Comparison of ENCODE assay signal across 8 mouse cellular contexts in genomic region chr4:53714051-53714814, GRCm38 (mm10). TPM values are rescaled to one million over a fixed set of nuclear protein-coding genes. Genes with fewer than 3 reads are reported as not detected.
DNase-seq lines count a peak whose midpoint lies in the region; ATAC-seq and TF ChIP-seq lines count a peak whose summit lies in the region.

No protein-coding gene starts in this region.

- peak; percentile 74 for ATAC-seq in embryonic facial prominence, embryonic 13.5 days (ENCODE audit: insufficient number of reproducible peaks, insufficient read depth, low FRiP score, low TSS enrichment, low read depth)
- ATAC-seq in limb, embryonic 12.5 days (ENCODE audit: insufficient number of reproducible peaks, insufficient read depth, low FRiP score, low TSS enrichment, low read depth), result peak; percentile 93
- ATAC-seq in midbrain, embryonic 15.5 days (replicated peaks), result peak; percentile 96

- TF ChIP-seq CTCF in kidney, adult 2 months (conservative IDR thresholded peaks at IDR 0.05; ENCODE audit: insufficient read depth, insufficient read length, low read depth, low read length), result no peak
- no peak for TF ChIP-seq CTCF in spleen, adult 2 months (IDR thresholded peaks at IDR 0.05; ENCODE audit: extremely low read depth, insufficient read depth, insufficient read length, insufficient replicate concordance)

- DNase-seq in 3134 (ENCODE audit: extremely low read depth, insufficient read length, low spot score), result peak; percentile 93
- peak; percentile 90 to 94 for DNase-seq in adrenal gland, postnatal 36 days
- peak; percentile 91 to 93 for DNase-seq in heart, adult 18-20 months
- DNase-seq in kidney, adult 2 months, result peak; percentile 94
- DNase-seq in spleen, adult 2 months (ENCODE audit: low read depth in 1 of 2, low spot score in 2 of 2), result peak; percentile 78 to 86

- H3K27ac ChIP-seq in embryonic facial prominence, embryonic 13.5 days, result peak overlapping the region; percentile 80
- H3K27ac ChIP-seq in kidney, adult 2 months (ENCODE audit: insufficient read depth, low read depth, low read length), result peak overlapping the region; percentile 83
- H3K27ac ChIP-seq in limb, embryonic 12.5 days, result peak overlapping the region; percentile 88
- H3K27ac ChIP-seq in midbrain, embryonic 15.5 days, result peak overlapping the region; percentile 89
- H3K27ac ChIP-seq in spleen, adult 2 months (ENCODE audit: insufficient read depth, low read length), result peak overlapping the region; percentile 71

- H3K4me3 ChIP-seq in embryonic facial prominence, embryonic 13.5 days, result peak overlapping the region; percentile 84
- H3K4me3 ChIP-seq in kidney, adult 2 months (ENCODE audit: insufficient read depth, low read depth, low read length), result peak overlapping the region; percentile 69
- peak overlapping the region; percentile 79 for H3K4me3 ChIP-seq in limb, embryonic 12.5 days (replicated peaks)
- H3K4me3 ChIP-seq in midbrain, embryonic 15.5 days, result peak overlapping the region; percentile 75
- H3K4me3 ChIP-seq in spleen, adult 2 months (ENCODE audit: extremely low read depth, insufficient read depth, insufficient read length), result peak overlapping the region; percentile 94

- peak overlapping the region; percentile 87 for H3K9ac ChIP-seq in embryonic facial prominence, embryonic 13.5 days
- peak overlapping the region; percentile 85 for H3K9ac ChIP-seq in limb, embryonic 12.5 days (replicated peaks)
- peak overlapping the region; percentile 81 for H3K9ac ChIP-seq in midbrain, embryonic 15.5 days

- 8% methylated on average over 58 of the region's 58 CpGs for WGBS in embryonic facial prominence, embryonic 13.5 days
- WGBS in kidney, adult 2 months, result 14% methylated on average over 58 of the region's 58 CpGs
- WGBS in limb, embryonic 12.5 days, result 5% methylated on average over 58 of the region's 58 CpGs
- 8% methylated on average over 58 of the region's 58 CpGs for WGBS in midbrain, embryonic 15.5 days
- 10% methylated on average over 58 of the region's 58 CpGs for WGBS in spleen, adult 2 months

- TF ChIP-seq POLR2A in kidney, adult 2 months (IDR thresholded peaks at IDR 0.05; ENCODE audit: low read depth, low read length), result peak; percentile 29
- TF ChIP-seq POLR2A in spleen, adult 2 months (IDR thresholded peaks at IDR 0.05; ENCODE audit: low read depth, low read length), result no peak; the same call in 1 of the 2 replicates

- H3K9me3 ChIP-seq in embryonic facial prominence, embryonic 13.5 days, result no peaks in the 10 kb centered on the region
- H3K9me3 ChIP-seq in limb, embryonic 12.5 days, result no peaks in the 10 kb centered on the region
- no peaks in the 10 kb centered on the region for H3K9me3 ChIP-seq in midbrain, embryonic 15.5 days

- peak overlapping the region; percentile 85 for H3K4me2 ChIP-seq in embryonic facial prominence, embryonic 13.5 days
- peak overlapping the region; percentile 78 for H3K4me2 ChIP-seq in limb, embryonic 12.5 days
- peak overlapping the region; percentile 71 for H3K4me2 ChIP-seq in midbrain, embryonic 15.5 days

- H3K27me3 ChIP-seq in embryonic facial prominence, embryonic 13.5 days, result no peaks in the 10 kb centered on the region
- H3K27me3 ChIP-seq in kidney, adult 2 months (replicated peaks; ENCODE audit: control insufficient read depth, insufficient read depth, low read length), result no peaks in the 10 kb centered on the region
- H3K27me3 ChIP-seq in limb, embryonic 12.5 days, result no peaks in the 10 kb centered on the region
- no peaks in the 10 kb centered on the region for H3K27me3 ChIP-seq in midbrain, embryonic 15.5 days (replicated peaks)
- H3K27me3 ChIP-seq in spleen, adult 2 months (ENCODE audit: control insufficient read depth, insufficient read depth, low read length), result no peaks in the 10 kb centered on the region

- H3K36me3 ChIP-seq in embryonic facial prominence, embryonic 13.5 days, result peaks cover 8% of the 10 kb centered on the region; the same call in 1 of the 2 replicates
- no peaks in the 10 kb centered on the region for H3K36me3 ChIP-seq in kidney, adult 2 months (ENCODE audit: control insufficient read depth, insufficient read depth, low read length)
- peaks cover 4% of the 10 kb centered on the region; the same call in 1 of the 2 replicates for H3K36me3 ChIP-seq in limb, embryonic 12.5 days
- 0 out of 2 replicates have a peak, but pooled peaks cover 2% of the 10 kb centered on the region for H3K36me3 ChIP-seq in midbrain, embryonic 15.5 days (replicated peaks)
- no peaks in the 10 kb centered on the region for H3K36me3 ChIP-seq in spleen, adult 2 months (ENCODE audit: control insufficient read depth, insufficient read depth, low read length)

- peaks cover 10% of the 10 kb centered on the region; the same call in 1 of the 2 replicates for H3K4me1 ChIP-seq in embryonic facial prominence, embryonic 13.5 days
- H3K4me1 ChIP-seq in kidney, adult 2 months (ENCODE audit: control insufficient read depth, insufficient read depth, low read length), result no peaks in the 10 kb centered on the region
- H3K4me1 ChIP-seq in limb, embryonic 12.5 days (replicated peaks), result peaks cover 5% of the 10 kb centered on the region
- peaks cover 10% of the 10 kb centered on the region for H3K4me1 ChIP-seq in midbrain, embryonic 15.5 days
- no peaks in the 10 kb centered on the region; the same call in 1 of the 2 replicates for H3K4me1 ChIP-seq in spleen, adult 2 months (ENCODE audit: control insufficient read depth, insufficient read depth, insufficient read length)

RNA-seq across cellular contexts. Expression of gene Fktn, which starts 0.4 kb away (rescaled TPM):
- 10 to 100 TPM; 12.7 to 18.1 TPM for total RNA-seq in adrenal gland, postnatal 36 days (2021)
- 13.8 and 14.6 TPM in 2 replicates for polyA plus RNA-seq in embryonic facial prominence, embryonic 13.5 days (2015; fragmentation: Nextera tagmentation; extraction: Ambion mirVana)
- 10 to 100 TPM; 20.1 to 22.1 TPM for total RNA-seq in heart, adult 18-20 months (2021)
- polyA plus RNA-seq in kidney, adult 2 months (2012; rRNA removed), result 6.5 and 7.0 TPM in 2 replicates
- 14.5 TPM in 2 replicates for polyA plus RNA-seq in limb, embryonic 12.5 days (2016; fragmentation: Nextera tagmentation; extraction: Ambion mirVana)
- polyA plus RNA-seq in midbrain, embryonic 15.5 days (2015; fragmentation: Nextera tagmentation; extraction: Ambion mirVana), result 21.5 and 23.9 TPM in 2 replicates
- polyA plus RNA-seq in spleen, adult 2 months (2012; rRNA removed), result 1.00 and 1.4 TPM in 2 replicates

Comparison
In these comparisons a context has a peak if more than half of its experiments do, and no peak if none do; other contexts are left out.
1. Peak in every context shown above with its lines: DNase-seq, ATAC-seq, H3K4me3 ChIP-seq and H3K27ac ChIP-seq.